Mouse (Mus musculus): ENCODE results near the gene Afp. TPM values are rescaled to one million over a fixed set of nuclear protein-coding genes. Genes with fewer than 3 reads are reported as not detected.

Gene Afp
- polyA plus RNA-seq, 1 experiment from 2014 or later: 2.7 TPM

DNA sequence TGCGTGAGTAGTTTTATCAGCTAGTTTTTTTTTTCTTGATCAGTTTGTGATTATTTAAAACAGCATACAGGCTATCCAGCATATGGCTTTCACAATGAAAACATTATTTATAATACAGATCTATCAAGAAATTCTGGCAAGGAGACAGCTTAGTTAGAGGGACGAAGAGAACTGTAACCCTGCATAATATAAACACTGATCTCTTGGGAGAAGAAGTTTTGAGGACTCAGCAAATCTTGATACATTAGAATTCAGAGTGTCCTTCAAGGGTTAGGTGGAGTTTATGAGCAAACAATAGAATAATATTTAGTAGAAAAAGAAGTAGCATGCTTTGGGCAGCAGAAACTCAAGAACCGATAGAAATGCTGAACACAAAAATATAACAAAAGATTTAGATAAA, 19.7 kb upstream of the Afp start:
- no peaks in the 10 kb centered on the region for H3K27me3 ChIP-seq (ENCODE audit: control insufficient read depth, insufficient read depth, low read length)
- no peak overlapping the region for H3K4me2 ChIP-seq (ENCODE audit: low read depth)
- no peak overlapping the region for H3K4me3 ChIP-seq (ENCODE audit: low read depth, low read length)
- H3K9me3 ChIP-seq (ENCODE audit: control insufficient read depth, low read length): no peaks in the 10 kb centered on the region
- no peak for DNase-seq (ENCODE audit: low spot score)
- ATAC-seq (ENCODE audit: insufficient read depth, low FRiP score, low TSS enrichment): no peak
- no peak overlapping the region for H3K9ac ChIP-seq (ENCODE audit: low read length)
- no peaks in the 10 kb centered on the region for H3K4me1 ChIP-seq (ENCODE audit: control insufficient read depth, insufficient read depth, low read length)
- 89% methylated on average over 3 of the region's 3 CpGs for WGBS
- H3K36me3 ChIP-seq (ENCODE audit: control insufficient read depth, insufficient read depth, low read length): no peaks in the 10 kb centered on the region
- no peak overlapping the region for H3K27ac ChIP-seq (ENCODE audit: low read depth, low read length)

DNA sequence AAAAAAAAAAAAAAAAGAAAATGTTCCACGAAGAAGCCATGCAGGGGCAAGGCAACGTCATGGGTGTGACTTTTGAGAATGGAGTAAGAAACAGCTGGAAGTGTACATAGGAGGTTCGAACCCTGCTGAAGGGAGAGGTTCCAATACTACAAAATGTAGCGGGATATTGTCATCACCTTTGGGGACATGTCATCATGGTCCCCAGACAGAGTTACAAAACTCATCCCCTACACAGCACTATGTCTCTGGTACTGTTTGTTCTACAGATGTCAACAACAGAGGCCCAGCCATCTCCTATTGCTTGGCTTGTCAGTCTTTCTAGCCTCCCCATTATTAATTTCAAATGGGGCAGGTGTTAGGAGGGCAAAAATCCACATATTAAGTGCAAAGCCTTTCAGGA, 16.6 kb upstream of the Afp start:
- no peaks in the 10 kb centered on the region for H3K36me3 ChIP-seq (ENCODE audit: control insufficient read depth, insufficient read depth, low read length)
- 86% methylated on average over 4 of the region's 4 CpGs for WGBS
- DNase-seq (ENCODE audit: low spot score): no peak
- no peak overlapping the region for H3K27ac ChIP-seq (ENCODE audit: low read depth, low read length)
- H3K4me2 ChIP-seq (ENCODE audit: low read depth): no peak overlapping the region
- H3K9me3 ChIP-seq (ENCODE audit: control insufficient read depth, low read length): no peaks in the 10 kb centered on the region
- H3K9ac ChIP-seq (ENCODE audit: low read length): no peak overlapping the region
- H3K4me1 ChIP-seq (ENCODE audit: control insufficient read depth, insufficient read depth, low read length): no peaks in the 10 kb centered on the region
- ATAC-seq (ENCODE audit: insufficient read depth, low FRiP score, low TSS enrichment): no peak
- no peaks in the 10 kb centered on the region for H3K27me3 ChIP-seq (ENCODE audit: control insufficient read depth, insufficient read depth, low read length)
- H3K4me3 ChIP-seq (ENCODE audit: low read depth, low read length): no peak overlapping the region

DNA sequence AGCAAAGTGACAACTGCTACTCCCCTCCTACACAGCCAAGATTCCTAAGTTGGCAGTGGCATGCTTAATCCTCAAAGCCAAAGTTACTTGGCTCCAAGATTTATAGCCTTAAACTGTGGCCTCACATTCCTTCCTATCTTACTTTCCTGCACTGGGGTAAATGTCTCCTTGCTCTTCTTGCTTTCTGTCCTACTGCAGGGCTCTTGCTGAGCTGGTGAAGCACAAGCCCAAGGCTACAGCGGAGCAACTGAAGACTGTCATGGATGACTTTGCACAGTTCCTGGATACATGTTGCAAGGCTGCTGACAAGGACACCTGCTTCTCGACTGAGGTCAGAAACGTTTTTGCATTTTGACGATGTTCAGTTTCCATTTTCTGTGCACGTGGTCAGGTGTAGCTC, 16.2 kb upstream of the Afp start:
- Histone ChIP-seq H3K4me3 (ENCODE audit: low read depth, low read length) (no peak overlapping the region), H3K9me3 (ENCODE audit: control insufficient read depth, low read length) (no peaks in the 10 kb centered on the region), H3K36me3 (ENCODE audit: control insufficient read depth, insufficient read depth, low read length) (no peaks in the 10 kb centered on the region), H3K27me3 (ENCODE audit: control insufficient read depth, insufficient read depth, low read length) (no peaks in the 10 kb centered on the region), H3K4me1 (ENCODE audit: control insufficient read depth, insufficient read depth, low read length) (no peaks in the 10 kb centered on the region), H3K9ac (ENCODE audit: low read length) (no peak overlapping the region), H3K27ac (ENCODE audit: low read depth, low read length) (no peak overlapping the region), H3K4me2 (ENCODE audit: low read depth) (no peak overlapping the region)
- 90% methylated on average over 5 of the region's 5 CpGs for WGBS
- DNase-seq (ENCODE audit: low spot score) (no peak), ATAC-seq (ENCODE audit: insufficient read depth, low FRiP score, low TSS enrichment) (no peak)

DNA sequence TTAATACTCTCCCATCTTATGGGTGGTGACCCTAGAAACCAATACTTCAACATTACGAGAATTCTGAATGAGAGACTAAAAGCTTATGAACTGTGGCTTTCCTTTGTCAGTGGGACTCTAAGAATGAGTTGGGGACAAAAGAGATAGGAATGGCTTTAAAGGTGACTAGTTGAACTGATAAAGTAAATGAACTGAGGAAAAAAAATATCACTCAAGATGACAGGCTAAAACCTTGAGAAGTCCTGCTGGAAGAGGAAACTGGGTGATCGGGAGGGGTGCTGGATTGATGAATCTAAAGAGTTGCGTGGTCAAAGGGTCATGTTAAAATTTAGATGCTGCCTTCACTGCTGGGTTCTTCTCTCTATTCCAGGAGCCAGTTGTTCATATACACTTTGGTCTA, 13.8 kb upstream of the Afp start:
- H3K4me1 ChIP-seq (ENCODE audit: control insufficient read depth, insufficient read depth, low read length): no peaks in the 10 kb centered on the region
- H3K9ac ChIP-seq (ENCODE audit: low read length): no peak overlapping the region
- no peaks in the 10 kb centered on the region for H3K9me3 ChIP-seq (ENCODE audit: control insufficient read depth, low read length)
- no peak overlapping the region for H3K4me2 ChIP-seq (ENCODE audit: low read depth)
- H3K27me3 ChIP-seq (ENCODE audit: control insufficient read depth, insufficient read depth, low read length): no peaks in the 10 kb centered on the region
- no peak overlapping the region for H3K4me3 ChIP-seq (ENCODE audit: low read depth, low read length)
- no peak overlapping the region for H3K27ac ChIP-seq (ENCODE audit: low read depth, low read length)
- DNase-seq (ENCODE audit: low spot score): no peak
- no peaks in the 10 kb centered on the region for H3K36me3 ChIP-seq (ENCODE audit: control insufficient read depth, insufficient read depth, low read length)
- no peak for ATAC-seq (ENCODE audit: insufficient read depth, low FRiP score, low TSS enrichment)
- 84% methylated on average over 3 of the region's 3 CpGs for WGBS

DNA sequence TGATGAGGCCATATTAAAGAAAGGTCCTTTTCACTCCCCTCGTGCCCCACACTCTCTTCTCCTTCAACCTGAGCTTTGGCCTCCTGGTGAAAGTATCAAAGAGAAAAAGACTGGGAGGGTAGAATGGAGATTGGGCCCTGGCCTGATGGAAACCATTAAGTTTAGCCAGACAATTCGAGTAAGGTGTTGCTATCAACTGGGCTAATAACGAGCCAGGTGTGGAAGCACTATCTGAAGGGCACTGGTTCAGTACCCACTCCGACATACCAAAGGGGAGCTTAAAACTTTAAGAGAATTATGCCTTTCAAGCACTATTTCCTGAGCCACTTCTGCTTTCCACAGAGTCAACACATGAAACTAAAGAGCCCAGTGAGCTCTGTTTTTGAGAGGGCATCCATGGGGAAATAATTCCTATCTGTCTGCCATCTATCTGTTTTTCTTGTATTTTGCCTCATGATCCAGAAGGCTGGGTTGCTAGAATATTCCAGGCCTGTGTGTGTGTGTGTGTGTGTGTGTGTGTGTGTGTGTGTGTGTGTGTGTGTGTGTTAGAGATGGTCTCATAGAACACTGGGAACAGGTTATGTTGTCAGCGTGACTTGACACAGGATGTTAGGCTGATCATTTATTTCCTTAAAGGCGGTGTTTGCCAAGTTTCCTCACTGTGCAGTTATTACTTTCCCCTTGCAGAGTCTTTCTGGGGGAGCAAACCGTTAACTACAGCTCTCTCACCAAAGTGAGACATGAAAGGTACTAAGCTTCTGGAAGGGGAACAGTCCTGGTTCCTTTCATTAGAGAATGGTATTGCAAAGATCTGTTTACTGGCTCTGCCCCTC, 13.0 kb upstream of the Afp start:
- Histone ChIP-seq H3K4me2 (ENCODE audit: low read depth) (no peak overlapping the region), H3K36me3 (ENCODE audit: control insufficient read depth, insufficient read depth, low read length) (no peaks in the 10 kb centered on the region), H3K27me3 (ENCODE audit: control insufficient read depth, insufficient read depth, low read length) (no peaks in the 10 kb centered on the region), H3K9ac (ENCODE audit: low read length) (no peak overlapping the region), H3K4me3 (ENCODE audit: low read depth, low read length) (no peak overlapping the region), H3K27ac (ENCODE audit: low read depth, low read length) (no peak overlapping the region), H3K4me1 (ENCODE audit: control insufficient read depth, insufficient read depth, low read length) (no peaks in the 10 kb centered on the region), H3K9me3 (ENCODE audit: control insufficient read depth, low read length) (no peaks in the 10 kb centered on the region)
- DNase-seq (ENCODE audit: low spot score): no peak
- WGBS: 82% methylated on average over 7 of the region's 7 CpGs
- no peak for ATAC-seq (ENCODE audit: insufficient read depth, low FRiP score, low TSS enrichment)

DNA sequence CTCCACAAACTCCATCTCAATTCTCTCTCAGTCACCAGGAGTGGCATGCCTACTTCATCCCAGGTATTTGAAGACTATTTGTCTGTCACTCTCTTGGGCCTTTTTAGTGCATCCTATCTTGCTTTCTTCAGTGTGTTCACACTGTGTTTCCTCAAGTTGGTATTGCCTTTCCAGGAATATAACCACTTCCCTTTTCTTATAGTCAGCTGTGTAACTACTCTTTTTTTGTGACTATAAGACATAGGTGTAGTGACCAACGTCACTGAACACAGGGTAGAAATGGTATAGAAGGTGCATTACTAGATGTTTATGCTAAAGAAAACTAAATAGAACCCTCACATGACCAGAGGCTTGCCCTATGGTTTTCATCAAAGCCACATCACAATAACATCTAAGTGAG, 11.7 kb upstream of the Afp start:
- Histone ChIP-seq H3K27ac (ENCODE audit: low read depth, low read length) (no peak overlapping the region), H3K4me1 (ENCODE audit: control insufficient read depth, insufficient read depth, low read length) (no peaks in the 10 kb centered on the region), H3K9ac (ENCODE audit: low read length) (no peak overlapping the region), H3K4me2 (ENCODE audit: low read depth) (no peak overlapping the region), H3K4me3 (ENCODE audit: low read depth, low read length) (no peak overlapping the region), H3K27me3 (ENCODE audit: control insufficient read depth, insufficient read depth, low read length) (no peaks in the 10 kb centered on the region), H3K36me3 (ENCODE audit: control insufficient read depth, insufficient read depth, low read length) (no peaks in the 10 kb centered on the region), H3K9me3 (ENCODE audit: control insufficient read depth, low read length) (no peaks in the 10 kb centered on the region)
- DNase-seq (ENCODE audit: low spot score) (no peak), ATAC-seq (ENCODE audit: insufficient read depth, low FRiP score, low TSS enrichment) (no peak)
- 91% methylated on average over 1 of the region's 1 CpGs for WGBS

DNA sequence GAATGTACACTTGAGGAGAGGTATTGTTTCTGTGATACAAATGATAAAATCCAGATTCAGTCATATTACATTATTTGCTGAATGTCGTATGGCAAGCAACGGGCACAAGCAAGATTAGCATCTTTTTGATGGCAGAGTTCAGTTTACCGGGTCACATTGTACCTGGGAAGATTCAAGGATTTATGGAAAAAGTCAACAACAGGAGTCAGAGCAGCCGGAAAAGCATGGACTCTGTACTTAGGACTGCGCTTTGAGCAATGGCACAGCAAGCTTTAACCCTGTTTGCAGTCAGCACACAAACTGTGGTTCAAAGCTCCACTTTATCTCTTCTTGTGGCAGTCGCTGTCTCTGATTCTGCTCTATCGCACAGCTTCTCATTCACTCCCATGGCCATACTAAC, 4.9 kb upstream of the Afp start:
- no peak overlapping the region for H3K27ac ChIP-seq (ENCODE audit: low read depth, low read length)
- no peaks in the 10 kb centered on the region for H3K9me3 ChIP-seq (ENCODE audit: control insufficient read depth, low read length)
- no peak overlapping the region for H3K4me3 ChIP-seq (ENCODE audit: low read depth, low read length)
- no peak overlapping the region for H3K4me2 ChIP-seq (ENCODE audit: low read depth)
- H3K4me1 ChIP-seq (ENCODE audit: control insufficient read depth, insufficient read depth, low read length): no peaks in the 10 kb centered on the region
- ATAC-seq (ENCODE audit: insufficient read depth, low FRiP score, low TSS enrichment) (no peak), DNase-seq (ENCODE audit: low spot score) (no peak)
- no peaks in the 10 kb centered on the region for H3K36me3 ChIP-seq (ENCODE audit: control insufficient read depth, insufficient read depth, low read length)
- no peak overlapping the region for H3K9ac ChIP-seq (ENCODE audit: low read length)
- no peaks in the 10 kb centered on the region for H3K27me3 ChIP-seq (ENCODE audit: control insufficient read depth, insufficient read depth, low read length)
- 93% methylated on average over 7 of the region's 7 CpGs for WGBS

DNA sequence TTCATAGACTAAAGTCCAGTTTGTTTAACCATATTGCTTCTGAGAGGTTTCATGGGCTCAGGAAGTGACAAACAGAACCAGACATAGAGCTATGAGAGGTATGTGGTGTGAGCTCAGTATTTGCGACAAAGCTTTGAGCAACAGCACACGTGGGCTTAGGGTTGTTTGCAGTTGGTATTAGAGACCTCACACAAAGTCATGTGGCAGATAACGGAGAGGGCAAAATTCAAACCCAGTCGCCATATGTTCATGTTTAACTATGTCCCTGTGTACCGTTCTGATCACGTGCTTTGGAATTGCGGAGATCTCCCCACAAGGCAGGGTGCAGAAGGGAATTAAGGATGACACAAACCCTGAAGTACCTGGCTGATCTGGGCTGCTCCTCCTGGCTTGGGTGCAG, 2.2 kb upstream of the Afp start:
- H3K27ac ChIP-seq (ENCODE audit: low read depth, low read length): no peak overlapping the region
- H3K4me2 ChIP-seq (ENCODE audit: low read depth): no peak overlapping the region
- H3K36me3 ChIP-seq (ENCODE audit: control insufficient read depth, insufficient read depth, low read length): no peaks in the 10 kb centered on the region
- H3K9me3 ChIP-seq (ENCODE audit: control insufficient read depth, low read length): no peaks in the 10 kb centered on the region
- H3K4me3 ChIP-seq (ENCODE audit: low read depth, low read length): no peak overlapping the region
- H3K4me1 ChIP-seq (ENCODE audit: control insufficient read depth, insufficient read depth, low read length): no peaks in the 10 kb centered on the region
- no peak for DNase-seq (ENCODE audit: low spot score)
- no peak for ATAC-seq (ENCODE audit: insufficient read depth, low FRiP score, low TSS enrichment)
- no peaks in the 10 kb centered on the region for H3K27me3 ChIP-seq (ENCODE audit: control insufficient read depth, insufficient read depth, low read length)
- no peak overlapping the region for H3K9ac ChIP-seq (ENCODE audit: low read length)
- WGBS: 87% methylated on average over 7 of the region's 7 CpGs

DNA sequence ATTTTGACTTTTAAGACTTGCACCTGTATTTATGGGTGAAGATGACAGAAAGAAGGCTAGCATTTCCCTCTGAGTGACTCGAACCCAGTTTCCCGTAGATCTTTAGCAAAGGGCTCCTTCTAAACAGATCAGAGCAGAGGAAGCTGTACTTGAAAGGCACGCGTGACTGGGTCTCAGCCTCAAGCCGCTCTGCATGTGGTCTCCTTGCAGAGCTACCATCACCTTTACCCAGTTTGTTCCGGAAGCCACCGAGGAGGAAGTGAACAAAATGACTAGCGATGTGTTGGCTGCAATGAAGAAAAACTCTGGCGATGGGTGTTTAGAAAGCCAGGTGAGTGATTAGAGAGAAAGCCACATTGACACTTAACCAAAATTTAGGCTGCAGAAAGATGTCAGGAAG, 1.9 kb downstream of the Afp start:
- Histone ChIP-seq H3K9ac (ENCODE audit: low read length) (no peak overlapping the region), H3K27ac (ENCODE audit: low read depth, low read length) (no peak overlapping the region), H3K4me1 (ENCODE audit: control insufficient read depth, insufficient read depth, low read length) (no peaks in the 10 kb centered on the region), H3K9me3 (ENCODE audit: control insufficient read depth, low read length) (no peaks in the 10 kb centered on the region), H3K36me3 (ENCODE audit: control insufficient read depth, insufficient read depth, low read length) (no peaks in the 10 kb centered on the region), H3K27me3 (ENCODE audit: control insufficient read depth, insufficient read depth, low read length) (no peaks in the 10 kb centered on the region), H3K4me2 (ENCODE audit: low read depth) (no peak overlapping the region), H3K4me3 (ENCODE audit: low read depth, low read length) (no peak overlapping the region)
- no peak for DNase-seq (ENCODE audit: low spot score)
- no peak for ATAC-seq (ENCODE audit: insufficient read depth, low FRiP score, low TSS enrichment)
- WGBS: 79% methylated on average over 9 of the region's 9 CpGs

Data from neural tube, embryonic 11.5 days (tissue).